Mouse (Mus musculus): ENCODE measurements around the gene Atg9b.

Atg9b gene

GRCm38 (mm10) chr5:24380499-24380898, 11.4 kb downstream of the Atg9b start:
- DNase-seq, result no peak

DNA sequence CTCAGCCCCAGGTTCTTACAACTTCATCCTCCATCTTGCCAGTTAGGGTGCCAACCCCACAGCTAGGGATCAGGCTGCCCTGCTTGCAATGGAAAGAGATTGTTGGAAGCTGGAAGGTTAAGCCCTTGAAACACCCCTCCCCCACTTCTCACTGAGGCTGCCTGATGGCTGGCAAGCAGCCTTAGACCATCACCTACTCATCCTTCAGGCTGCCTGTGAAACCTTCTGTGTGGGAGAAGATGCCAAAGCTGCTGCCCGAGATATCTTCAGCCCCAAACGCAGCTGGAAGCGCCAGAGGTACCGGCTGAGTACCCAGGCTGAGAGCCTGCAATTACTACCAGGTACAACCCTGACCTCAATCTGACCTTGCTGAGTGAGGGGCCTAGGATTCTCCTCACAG, 12.4 kb downstream of the Atg9b start:
- DNase-seq, result peak; percentile 47

- DNase-seq, result no peak
Measured at GRCm38 (mm10) chr5:24378700-24379099, 13.2 kb downstream of the Atg9b start.

- DNase-seq, result no peak
Measured at GRCm38 (mm10) chr5:24374666-24375328, 17.1 kb downstream of the Atg9b start.

DNA sequence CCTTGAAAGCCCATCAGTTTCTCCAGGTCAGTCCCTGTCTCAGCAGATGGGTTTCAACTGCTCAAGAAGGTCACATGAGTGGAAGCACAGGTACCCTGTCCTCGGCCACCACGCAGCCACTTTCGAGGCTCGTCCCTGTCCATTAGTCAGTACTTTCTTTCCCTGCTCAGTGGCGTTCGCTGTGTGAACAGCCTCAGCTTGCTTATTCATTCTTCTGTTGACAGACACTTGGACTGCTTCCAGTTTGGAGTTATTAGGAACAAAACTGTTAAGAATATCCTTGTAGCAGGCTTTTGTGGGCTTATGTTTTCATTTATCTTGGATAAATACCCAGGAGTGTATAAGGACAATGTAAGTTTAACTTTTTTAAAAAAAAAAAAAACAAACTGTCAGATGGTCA, 17.7 kb downstream of the Atg9b start:
- DNase-seq, result peak; percentile 30

- DNase-seq, result peak; percentile 62
Measured at GRCm38 (mm10) chr5:24373807-24374206, 18.1 kb downstream of the Atg9b start.

GRCm38 (mm10) chr5:24369767-24370166, 22.2 kb downstream of the Atg9b start:
- no peak for DNase-seq

- DNase-seq, result no peak
Measured at GRCm38 (mm10) chr5:24366426-24366825, 25.5 kb downstream of the Atg9b start.

DNA sequence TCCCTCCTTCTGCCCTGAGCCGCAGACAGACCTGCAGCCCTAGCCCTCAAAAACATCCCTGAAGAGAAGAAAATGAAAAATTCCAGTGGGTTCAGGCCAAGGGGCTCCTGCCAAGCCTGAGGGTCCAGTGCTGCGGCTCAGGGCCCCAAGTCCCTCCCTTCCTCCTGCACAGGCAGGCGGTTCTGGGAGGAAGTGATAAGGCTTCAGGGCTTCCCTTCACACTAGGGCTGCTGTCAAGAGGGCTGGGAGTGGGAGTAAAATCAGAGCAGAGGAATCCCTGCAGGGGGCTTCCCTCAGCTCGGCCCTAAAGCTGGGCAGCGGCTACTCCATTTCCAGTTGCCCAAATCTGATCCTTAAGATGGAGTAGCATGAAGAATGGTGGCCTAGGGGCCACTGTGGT, 26.4 kb downstream of the Atg9b start:
- DNase-seq, result no peak

- no peak for DNase-seq
Measured at GRCm38 (mm10) chr5:24364963-24365362, 27.0 kb downstream of the Atg9b start.

DNA sequence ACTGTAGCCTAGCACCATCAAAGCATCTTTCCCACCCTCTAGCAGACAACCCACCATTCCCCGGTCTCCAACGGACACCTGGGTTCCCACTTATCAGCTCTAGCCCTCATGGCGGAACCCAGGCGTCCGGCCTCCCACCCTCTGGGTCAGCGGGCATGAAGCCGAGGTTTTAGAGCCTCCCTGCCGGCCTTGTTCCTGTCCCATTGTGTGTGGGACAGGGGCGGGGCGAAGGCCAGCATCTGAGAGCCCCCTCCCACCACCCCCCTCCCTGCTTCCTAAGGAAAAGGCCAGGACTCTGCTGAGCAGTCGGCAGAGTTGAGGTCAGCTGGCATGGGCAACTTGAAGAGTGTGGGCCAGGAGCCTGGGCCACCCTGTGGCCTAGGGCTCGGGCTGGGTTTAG, 27.4 kb downstream of the Atg9b start, which contains the start of gene Nos3:
Nos3 (plus strand) TSS at position 303 of the 400 bp plus-strand sequence.
- no peak for DNase-seq

DNA sequence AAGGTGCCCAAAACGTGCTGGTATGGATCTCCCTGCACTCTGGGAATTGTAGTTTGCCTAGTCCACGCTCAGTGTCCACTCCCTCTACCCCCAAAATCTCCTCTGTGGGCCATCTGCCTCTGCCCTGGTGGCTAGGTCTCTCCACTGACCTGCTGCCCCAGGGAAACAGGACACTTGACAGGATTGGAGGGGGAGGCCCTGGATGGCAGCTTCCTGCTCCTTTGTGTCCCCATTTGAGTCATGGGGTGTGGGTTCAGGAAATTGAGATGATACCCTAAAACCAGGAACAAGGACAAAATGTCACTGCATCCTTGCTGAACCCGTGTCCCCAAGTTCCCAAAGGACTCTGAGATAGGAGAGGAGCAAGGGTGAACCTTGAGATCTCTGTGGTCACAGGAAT, 27.9 kb downstream of the Atg9b start:
- DNase-seq, result no peak

DNA sequence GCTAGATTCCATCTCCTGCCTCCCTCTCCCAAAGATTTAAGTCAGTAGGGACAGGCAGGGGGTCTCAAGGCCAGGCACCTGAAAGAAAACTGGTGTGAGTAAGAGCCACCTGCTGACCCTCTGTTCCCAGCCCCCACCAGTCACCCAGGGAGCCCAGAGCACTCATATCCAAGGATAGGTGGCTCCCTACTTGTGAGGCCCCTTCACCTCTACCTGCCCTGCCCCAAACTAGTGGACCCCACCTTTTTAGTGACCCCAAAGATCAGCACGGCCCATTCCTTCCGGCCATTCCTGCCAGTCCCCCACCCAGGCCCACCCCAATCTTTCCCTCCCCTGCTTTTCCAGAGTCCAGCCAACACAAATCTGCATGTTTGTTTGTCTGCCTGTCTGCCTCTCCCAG, 28.5 kb downstream of the Atg9b start:
- no peak for DNase-seq

DNA sequence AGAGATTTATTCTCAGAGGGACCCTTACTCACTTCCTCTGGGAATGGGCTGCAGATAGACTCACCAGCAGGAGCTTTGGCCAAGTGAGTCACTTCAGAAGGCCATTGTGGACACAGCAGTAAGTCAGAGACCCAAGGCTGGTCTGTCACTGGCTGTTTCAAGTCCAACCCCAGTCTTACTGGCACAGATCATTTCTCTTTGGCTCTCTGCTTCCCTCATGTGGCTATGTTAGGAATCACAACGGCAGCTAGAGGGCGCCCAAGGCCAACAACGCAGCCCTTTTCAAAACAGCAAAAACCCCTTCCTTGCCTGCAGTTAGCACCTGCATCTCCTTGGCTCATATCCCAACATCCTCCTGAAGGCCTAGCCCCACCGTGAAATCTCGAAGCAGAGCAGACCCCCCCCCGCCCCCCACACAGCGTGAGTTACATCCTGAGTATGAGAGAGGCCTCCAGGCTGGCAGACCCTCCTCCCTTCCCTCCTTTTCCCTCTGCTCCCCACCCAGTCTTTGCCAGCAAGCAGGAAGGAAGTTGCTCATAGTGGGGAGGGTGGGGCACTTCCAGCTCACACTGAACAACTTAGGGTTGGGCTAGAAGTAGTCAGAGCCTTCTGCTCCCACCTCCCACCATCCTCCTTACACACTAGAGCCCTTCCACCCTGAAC, 31.0 kb downstream of the Atg9b start:
- peak; percentile 90 for DNase-seq

DNA sequence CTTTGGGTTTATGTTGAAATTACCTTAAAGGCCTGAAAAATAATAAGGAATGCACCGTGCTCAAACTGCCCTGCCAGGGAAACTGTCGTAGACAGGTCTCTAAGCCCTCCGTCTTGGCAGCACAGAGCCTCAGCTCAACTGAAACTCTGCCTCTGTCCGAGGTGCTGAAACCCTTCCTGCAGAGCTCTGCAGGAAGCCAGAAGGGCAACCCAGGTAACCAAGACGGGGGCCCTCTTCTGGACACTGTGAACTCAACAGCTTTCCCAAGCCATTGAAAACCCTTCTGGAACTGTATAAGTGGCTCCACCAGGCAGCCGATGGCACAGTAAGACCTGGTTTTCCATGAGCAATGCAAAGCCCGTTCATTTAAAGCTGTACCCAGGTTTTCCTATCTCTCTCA, 34.5 kb downstream of the Atg9b start:
- DNase-seq, result peak; percentile 91

DNA sequence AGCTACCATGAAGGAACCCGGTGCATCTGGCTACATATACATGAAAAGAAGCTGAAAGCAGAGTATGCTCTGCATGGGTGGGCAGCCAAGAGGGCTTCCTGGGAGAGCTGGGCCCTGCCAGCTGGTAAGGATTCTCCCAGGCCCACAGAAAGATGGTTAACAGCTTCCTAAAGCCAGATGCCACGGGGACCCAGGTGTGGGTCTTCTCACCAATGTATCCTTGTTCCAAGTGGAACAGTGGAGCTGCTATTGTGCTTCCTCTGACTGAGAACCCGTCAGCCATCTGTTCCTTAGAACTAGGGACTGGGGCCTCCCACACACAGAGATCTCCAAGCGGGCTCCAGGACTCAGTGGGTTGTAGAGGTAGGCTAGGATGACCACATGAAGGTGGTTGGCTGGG, 35.2 kb downstream of the Atg9b start:
- peak; percentile 45 for DNase-seq

GRCm38 (mm10) chr5:24353327-24353726, 38.6 kb downstream of the Atg9b start:
- no peak for DNase-seq

GRCm38 (mm10) chr5:24352251-24352859, 39.6 kb downstream of the Atg9b start:
- DNase-seq, result peak; percentile 90

DNA sequence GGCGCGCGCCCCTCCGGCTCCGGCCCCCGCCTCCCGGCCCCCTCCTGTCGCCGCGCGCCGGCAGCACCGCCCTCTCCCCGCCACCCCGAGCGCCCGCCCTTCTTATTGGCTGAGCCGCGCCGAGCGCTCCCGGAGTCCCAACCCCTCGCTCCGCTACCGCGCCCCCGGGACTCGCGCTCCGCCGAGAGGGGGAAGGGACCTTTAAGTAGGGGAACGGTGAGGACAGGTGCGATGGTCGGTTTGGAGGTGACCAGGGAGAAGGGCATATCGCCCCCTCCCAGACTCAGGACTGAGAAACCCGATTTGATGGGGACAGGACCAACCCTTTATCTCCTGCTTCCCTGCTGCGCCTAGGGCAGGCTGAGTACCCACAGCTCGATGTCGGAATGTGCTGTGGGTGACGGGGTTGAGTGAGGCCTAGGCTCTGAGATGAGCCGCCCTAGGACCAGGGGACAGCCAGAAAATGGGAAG, 40.2 kb downstream of the Atg9b start:
- peak; percentile 95 for DNase-seq

- DNase-seq, result no peak
Measured at GRCm38 (mm10) chr5:24351278-24351677, 40.7 kb downstream of the Atg9b start, which contains the start of gene Kcnh2. Gene Kcnh2, minus strand, starts transcription at chr5:24351604.

DNA sequence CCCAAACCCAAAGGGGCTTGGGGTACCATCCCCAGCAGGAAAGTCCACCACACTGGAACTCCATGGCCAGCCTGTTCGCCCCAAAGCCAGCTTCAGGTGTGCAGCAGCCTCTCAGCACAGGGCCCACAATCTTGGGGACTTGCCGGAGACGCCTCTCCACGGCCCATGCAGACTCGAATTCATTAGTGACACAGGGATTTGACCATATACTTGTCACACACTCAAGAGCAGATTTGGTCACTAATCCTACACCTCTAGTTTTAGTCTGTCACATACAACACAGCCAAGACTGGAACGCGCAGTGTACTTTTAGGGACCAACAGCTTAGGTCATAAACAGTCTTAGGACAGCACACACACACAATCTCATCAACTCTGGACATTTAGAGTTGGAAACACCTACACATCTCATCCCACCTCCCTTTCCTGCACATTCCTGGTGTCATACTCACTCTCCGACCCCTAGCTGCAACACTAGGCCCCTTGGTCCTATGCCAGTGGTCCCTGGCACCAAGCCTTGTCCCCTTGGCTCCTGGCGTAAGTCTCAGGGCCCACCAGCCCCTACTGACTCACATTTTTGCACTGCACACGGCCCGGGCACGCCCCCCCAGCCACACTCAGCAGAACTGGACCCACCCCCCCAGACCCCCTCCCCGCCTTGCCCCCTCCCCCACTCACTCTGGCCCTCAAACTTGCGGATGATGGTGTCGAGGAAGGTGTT, 41.3 kb downstream of the Atg9b start:
- DNase-seq, result no peak

GRCm38 (mm10) chr5:24350073-24350472, 41.9 kb downstream of the Atg9b start:
- DNase-seq, result no peak

DNA sequence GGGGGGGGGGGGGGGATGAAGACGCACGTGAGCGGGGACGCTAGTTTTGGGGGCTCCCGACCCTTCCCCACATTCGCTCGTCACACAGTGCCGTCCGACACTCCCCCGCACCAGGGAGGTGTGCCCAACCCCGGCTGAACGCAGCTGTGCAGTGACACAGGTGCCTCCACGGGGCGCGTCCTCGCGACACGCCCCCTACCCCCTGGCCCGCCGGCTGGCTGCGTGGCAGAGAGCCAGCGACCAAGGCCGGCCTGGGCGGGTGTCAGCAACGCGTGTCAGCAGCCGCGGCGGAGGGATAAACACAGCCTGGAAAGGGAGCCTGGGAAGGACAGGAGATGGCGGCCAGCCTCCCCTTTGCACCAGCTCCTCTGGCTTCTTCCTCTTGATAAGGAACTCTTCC, 43.4 kb downstream of the Atg9b start:
- DNase-seq, result peak; percentile 68
